Mouse (Mus musculus) liver, embryonic 11.5 days (tissue): ENCODE measurements around the gene Dhx40. TPM values are rescaled to one million over a fixed set of nuclear protein-coding genes. Genes with fewer than 3 reads are reported as not detected.
A peak's percentile ranks its signal among the peaks of the same experiment; 100 is the strongest.
"Not testable (repeated sequence)": the region's sequence is repeated elsewhere in the genome, so short reads cannot be mapped to it uniquely, and the experiment has no call there.

Experiments used
- ATAC-seq: fragments of 200-750 bp; cut with Nextera tagmentation; replicated peaks from 2 replicates; pipeline ENCODE4 v1.8.0; 2017; ENCODE audit warnings: moderate number of reproducible peaks, mild to moderate bottlenecking, moderate TSS enrichment, moderate library complexity; ENCODE audit not compliant: low FRiP score
- DNase-seq: peaks from one replicate; pipeline ENCODE4 v3.0.0-alpha.2; 2017; ENCODE audit warnings: low spot score
- H3K27ac ChIP-seq: fragments of 300-500 bp; sonication (generic); 2 replicates; pipeline ENCODE4 v1.5.1; 2014; ENCODE audit warnings: mild to moderate bottlenecking, low read depth, low read length, control low read depth
- H3K27me3 ChIP-seq: fragments of 300-500 bp; sonication (generic); replicated peaks from 2 replicates; pipeline ENCODE4 v1.6.1; 2014; ENCODE audit warnings: low read length, mixed read lengths; ENCODE audit not compliant: control insufficient read depth, insufficient read depth
- H3K36me3 ChIP-seq: fragments of 300-500 bp; sonication (generic); 2 replicates; pipeline ENCODE4 v1.6.1; 2014; ENCODE audit warnings: mild to moderate bottlenecking, low read length, moderate library complexity, mixed read lengths; ENCODE audit not compliant: control insufficient read depth, insufficient read depth
- H3K4me1 ChIP-seq: fragments of 300-500 bp; sonication (generic); replicated peaks from 2 replicates; pipeline ENCODE4 v1.6.1; 2014; ENCODE audit warnings: low read length, mixed read lengths; ENCODE audit not compliant: control insufficient read depth, insufficient read depth
- H3K4me2 ChIP-seq: fragments of 300-500 bp; sonication (generic); 2 replicates; pipeline ENCODE4 v1.6.1; 2014; ENCODE audit warnings: mild to moderate bottlenecking, control low read depth, moderate library complexity
- H3K4me3 ChIP-seq: fragments of 300-500 bp; sonication (generic); 2 replicates; pipeline ENCODE4 v1.5.1; 2014; ENCODE audit warnings: low read depth, low read length, control low read depth
- H3K9ac ChIP-seq: fragments of 300-500 bp; sonication (generic); 2 replicates; pipeline ENCODE4 v1.6.1; 2014; ENCODE audit warnings: low read depth, low read length, control low read depth
- H3K9me3 ChIP-seq: fragments of 300-500 bp; sonication (generic); 2 replicates; pipeline ENCODE4 v1.6.1; 2016; ENCODE audit warnings: low read length, inconsistent platforms, mixed read lengths; ENCODE audit not compliant: control insufficient read depth
- WGBS: fragments of 180-500 bp; shearing (Covaris S2); extraction: QIAGEN DNeasy Blood & Tissue Kit; methylation state at CpG from one replicate; pipeline ENCODE4 v1.1.7; 2014; 5-methylcytosine and 5-hydroxymethylcytosine counted together
- polyA plus RNA-seq: library from polyadenylated mRNA; unstranded; fragments of >200 nt; fragmentation: Nextera tagmentation; extraction: Ambion mirVana; gene quantifications from 2 replicates; pipeline ENCODE4 v1.2.1, GENCODE M21; 2014

The Dhx40 gene
- polyA plus RNA-seq, 1 experiment from 2014 or later = 15.4 TPM

DNA sequence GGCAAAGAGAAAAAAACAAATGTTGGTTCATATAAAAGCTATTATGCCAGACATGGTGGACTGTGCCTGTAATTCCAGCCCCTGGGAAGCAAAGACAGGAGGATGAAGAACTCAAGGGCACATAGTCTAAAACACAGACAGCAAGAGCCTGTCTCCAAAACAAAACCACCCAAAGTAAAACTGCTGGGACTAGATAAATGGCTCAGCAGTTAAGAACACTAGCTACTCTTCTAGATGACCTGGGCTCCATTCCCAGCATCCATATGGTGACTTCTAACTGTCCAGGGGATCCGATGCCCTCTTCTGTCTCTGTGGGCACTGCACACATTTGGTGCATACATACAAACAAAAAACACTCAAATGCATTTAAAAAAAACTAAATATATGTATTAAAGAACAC is 56.5 kb downstream of the Dhx40 start:
- no peak overlapping the region for H3K27ac ChIP-seq
- DNase-seq (no peak), ATAC-seq (no peak)
- no peak overlapping the region for H3K9ac ChIP-seq
- no peaks in the 10 kb centered on the region for H3K27me3 ChIP-seq
- H3K36me3 ChIP-seq = peaks cover 8% of the 10 kb centered on the region; the same call in 1 of the 2 replicates
- no peaks in the 10 kb centered on the region for H3K9me3 ChIP-seq
- peak overlapping the region; percentile 12; the same call in 1 of the 2 replicates for H3K4me2 ChIP-seq
- H3K4me1 ChIP-seq = peaks cover 57% of the 10 kb centered on the region
- no peak overlapping the region for H3K4me3 ChIP-seq
- WGBS = 83% methylated on average over 1 of the region's 1 CpGs

DNA sequence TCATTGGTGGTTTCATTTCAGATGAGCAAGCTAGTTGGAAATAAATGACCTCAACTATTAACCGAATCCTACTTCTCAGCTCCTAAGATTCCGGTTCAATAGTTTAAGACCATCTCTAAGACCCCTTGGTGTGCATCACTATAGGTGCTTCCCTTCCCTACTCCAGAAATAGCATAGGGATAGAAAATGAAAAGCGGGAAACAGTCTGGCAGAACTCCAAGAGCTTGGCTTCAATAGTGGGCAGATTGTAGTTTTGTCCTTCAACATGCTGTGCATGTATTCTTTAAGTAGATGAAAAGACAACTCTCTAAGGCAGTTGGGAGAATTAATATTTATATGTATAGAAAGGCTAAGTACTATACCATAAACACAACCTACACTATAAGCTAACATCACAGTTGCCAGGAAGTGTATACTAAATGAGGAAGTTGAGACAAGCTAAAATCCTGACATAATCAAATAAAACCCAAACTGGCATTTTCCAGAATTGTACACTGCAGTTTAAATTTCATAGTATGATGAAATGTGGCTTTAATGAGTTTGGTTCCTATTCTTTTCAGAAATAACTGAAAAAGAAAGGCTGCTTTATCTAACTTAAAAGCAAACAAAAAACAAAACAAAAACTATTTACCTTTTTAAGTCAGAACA is 57.6 kb downstream of the Dhx40 start:
- no peak for DNase-seq
- Histone ChIP-seq H3K27ac (no peak overlapping the region), H3K27me3 (no peaks in the 10 kb centered on the region), H3K4me3 (no peak overlapping the region), H3K36me3 (peaks cover 8% of the 10 kb centered on the region; the same call in 1 of the 2 replicates), H3K9ac (no peak overlapping the region), H3K9me3 (no peaks in the 10 kb centered on the region), H3K4me2 (no peak overlapping the region), H3K4me1 (peaks cover 58% of the 10 kb centered on the region)
- ATAC-seq = no peak
- 93% methylated on average over 3 of the region's 3 CpGs for WGBS

DNA sequence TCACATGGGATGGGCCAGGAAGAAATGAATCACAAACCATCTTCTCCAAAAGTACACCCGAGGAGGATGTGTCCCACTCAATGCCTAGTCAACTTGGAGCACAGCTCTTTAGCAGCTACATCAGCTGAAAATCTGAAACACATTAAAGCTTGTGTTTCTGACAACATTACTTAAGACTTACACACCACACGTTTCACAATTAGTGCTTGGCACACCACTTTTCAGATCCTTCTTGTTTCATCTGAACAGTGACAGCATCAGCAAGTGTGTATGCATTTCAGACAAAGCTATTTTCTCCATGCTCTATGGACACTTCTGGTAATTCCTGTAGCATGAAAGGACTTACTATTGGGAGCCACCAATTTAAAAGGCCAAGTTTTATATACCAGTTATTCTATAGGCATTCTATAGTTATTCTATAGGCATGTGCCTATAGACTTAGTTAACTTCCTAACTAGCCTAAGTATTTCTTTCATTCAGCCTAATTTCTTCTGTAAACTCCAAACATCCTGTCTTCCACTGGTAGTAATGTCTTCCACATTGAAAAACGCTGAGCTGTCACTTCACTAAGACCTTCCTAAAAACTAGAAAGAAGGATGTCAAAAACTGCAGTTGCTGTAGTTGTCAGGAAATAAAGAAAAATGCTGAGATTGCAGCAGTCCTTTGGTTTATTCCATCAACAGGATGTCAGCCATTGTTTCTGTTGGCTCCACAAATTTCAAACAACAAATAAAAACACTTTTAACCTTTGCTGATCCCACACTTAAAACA is 61.7 kb downstream of the Dhx40 start:
- no peaks in the 10 kb centered on the region for H3K36me3 ChIP-seq
- H3K27ac ChIP-seq = peak overlapping the region; percentile 36
- H3K27me3 ChIP-seq = no peaks in the 10 kb centered on the region
- H3K4me1 ChIP-seq = peaks cover 50% of the 10 kb centered on the region
- ATAC-seq (no peak), DNase-seq (no peak)
- H3K9ac ChIP-seq = no peak overlapping the region
- H3K4me3 ChIP-seq = no peak overlapping the region
- H3K4me2 ChIP-seq = peak overlapping the region; percentile 33; the same call in 1 of the 2 replicates
- H3K9me3 ChIP-seq = no peaks in the 10 kb centered on the region
- 64% methylated on average over 3 of the region's 3 CpGs for WGBS

DNA sequence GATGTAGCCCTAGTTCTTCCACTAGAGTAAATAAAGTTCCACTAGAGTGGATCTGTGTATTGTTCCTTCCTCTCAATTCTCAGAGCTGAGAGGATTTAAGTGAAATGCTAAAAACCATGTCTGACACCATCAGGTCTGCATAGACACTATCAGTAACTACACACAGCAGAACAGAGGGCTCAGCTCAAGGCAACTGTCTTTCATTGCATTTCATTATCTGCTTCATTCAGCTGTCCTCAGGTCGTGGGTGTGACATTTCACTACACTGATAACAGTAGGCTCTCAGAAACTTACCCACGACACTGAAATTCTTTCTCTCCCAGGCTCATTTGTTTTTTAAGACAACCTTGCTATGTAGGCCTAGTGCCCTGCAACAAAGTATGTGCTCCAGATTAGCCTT is 64.9 kb downstream of the Dhx40 start:
- H3K9ac ChIP-seq = no peak overlapping the region
- H3K27ac ChIP-seq = peak overlapping the region; percentile 80
- H3K27me3 ChIP-seq = no peaks in the 10 kb centered on the region
- H3K36me3 ChIP-seq = no peaks in the 10 kb centered on the region
- ATAC-seq (peak; percentile 98), DNase-seq (no peak)
- H3K4me1 ChIP-seq = peaks cover 58% of the 10 kb centered on the region
- H3K4me2 ChIP-seq = peak overlapping the region; percentile 42
- no peaks in the 10 kb centered on the region for H3K9me3 ChIP-seq
- no peak overlapping the region for H3K4me3 ChIP-seq
- 13% methylated on average over 2 of the region's 2 CpGs for WGBS

DNA sequence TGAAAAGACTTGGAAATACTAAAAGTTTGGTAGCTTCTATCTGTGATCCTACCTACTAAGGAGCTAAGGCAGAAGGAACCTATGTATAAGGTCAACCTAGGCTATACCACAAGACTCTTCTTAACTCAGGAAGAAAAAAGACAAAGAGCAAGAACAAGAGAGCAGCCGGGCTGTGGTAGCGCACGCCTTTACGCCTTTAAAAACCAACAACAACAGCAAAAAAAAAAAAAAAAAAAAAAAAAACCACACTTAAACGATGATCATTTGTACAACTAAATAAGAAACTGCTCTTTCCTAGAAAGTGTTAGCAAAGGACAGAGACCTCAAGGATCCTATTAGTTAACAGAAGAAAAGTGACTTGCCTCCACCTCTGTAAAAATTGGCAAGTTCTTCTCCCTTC is 66.0 kb downstream of the Dhx40 start:
- Histone ChIP-seq H3K27ac (peak overlapping the region; percentile 80), H3K4me2 (peak overlapping the region; percentile 42), H3K4me3 (no peak overlapping the region), H3K27me3 (no peaks in the 10 kb centered on the region), H3K9me3 (no peaks in the 10 kb centered on the region), H3K36me3 (no peaks in the 10 kb centered on the region), H3K9ac (no peak overlapping the region), H3K4me1 (peaks cover 54% of the 10 kb centered on the region)
- DNase-seq = no peak
- ATAC-seq = no peak
- 76% methylated on average over 5 of the region's 5 CpGs for WGBS

DNA sequence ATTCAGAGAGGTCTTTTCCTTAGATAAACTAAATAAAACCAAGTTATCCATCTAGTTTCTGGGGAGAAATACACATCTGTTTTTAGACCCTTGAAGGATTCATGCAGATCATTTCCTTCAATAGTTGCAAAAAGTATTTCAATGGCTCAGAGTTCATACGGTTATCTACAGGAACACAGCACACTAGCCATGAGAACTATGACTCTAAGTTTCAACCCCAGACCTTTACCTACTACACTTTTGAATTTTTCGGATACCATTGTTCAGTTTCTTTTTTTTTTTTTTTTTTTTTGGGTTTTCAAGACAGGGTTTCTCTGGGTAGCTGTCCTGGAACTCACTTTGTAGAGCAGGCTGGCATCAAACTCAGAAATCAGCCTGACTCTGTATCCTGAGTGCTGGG is 68.1 kb downstream of the Dhx40 start:
- Histone ChIP-seq H3K27ac (peak overlapping the region; percentile 46; the same call in 1 of the 2 replicates), H3K9me3 (no peaks in the 10 kb centered on the region), H3K4me2 (no peak overlapping the region), H3K9ac (no peak overlapping the region), H3K4me1 (peaks cover 44% of the 10 kb centered on the region), H3K4me3 (no peak overlapping the region), H3K36me3 (0 out of 2 replicates have a peak, but pooled peaks cover 4% of the 10 kb centered on the region), H3K27me3 (no peaks in the 10 kb centered on the region)
- 62% methylated on average over 2 of the region's 2 CpGs for WGBS
- DNase-seq = no peak
- no peak for ATAC-seq

DNA sequence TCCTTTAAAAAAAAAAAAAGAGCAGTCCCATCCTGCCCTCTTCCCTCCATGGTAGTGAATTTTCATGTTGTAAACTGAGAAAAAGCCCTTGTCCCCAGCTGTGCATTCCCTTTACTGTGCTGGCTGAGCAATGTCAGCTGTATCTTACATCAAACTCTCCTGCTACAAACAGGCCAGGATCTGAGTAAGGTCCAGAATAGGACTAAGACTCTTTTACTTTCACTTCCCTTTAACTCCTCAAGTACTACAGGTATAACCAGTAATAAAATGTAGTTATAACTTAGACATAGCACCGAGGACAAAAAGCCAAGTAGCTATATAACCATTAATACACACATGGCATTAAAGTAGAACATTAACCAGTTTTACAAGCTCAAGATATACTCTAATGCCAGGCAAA is 68.6 kb downstream of the Dhx40 start:
- Histone ChIP-seq H3K9ac (no peak overlapping the region), H3K9me3 (no peaks in the 10 kb centered on the region), H3K4me2 (no peak overlapping the region), H3K27me3 (no peaks in the 10 kb centered on the region), H3K36me3 (0 out of 2 replicates have a peak, but pooled peaks cover 4% of the 10 kb centered on the region), H3K27ac (peak overlapping the region; percentile 46), H3K4me3 (no peak overlapping the region), H3K4me1 (peaks cover 41% of the 10 kb centered on the region)
- DNase-seq = no peak
- ATAC-seq = no peak
- 84% methylated on average over 1 of the region's 1 CpGs for WGBS

DNA sequence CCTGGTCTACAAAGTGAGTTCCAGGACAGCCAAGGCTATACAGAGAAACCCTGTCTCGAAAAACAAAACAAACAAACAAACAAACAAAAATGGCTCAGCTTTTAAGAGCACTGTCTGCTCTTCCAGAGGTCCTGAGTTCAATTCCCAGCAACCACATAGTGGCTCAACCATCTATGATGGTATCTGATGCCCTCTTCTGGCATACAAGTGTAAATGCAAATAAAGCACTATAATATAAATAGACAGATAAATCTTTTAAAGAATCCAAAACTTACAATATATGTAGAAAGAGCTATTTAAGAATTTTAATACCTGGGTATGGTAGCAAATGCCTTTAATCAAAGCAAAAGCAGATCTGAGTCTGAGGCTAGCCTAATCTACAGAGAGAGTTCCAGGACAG is 69.2 kb downstream of the Dhx40 start:
- not testable (repeated sequence) for H3K9ac ChIP-seq, H3K27me3 ChIP-seq, DNase-seq, H3K9me3 ChIP-seq, H3K4me3 ChIP-seq, H3K36me3 ChIP-seq, H3K4me2 ChIP-seq, ATAC-seq
- 0 out of 2 replicates have a peak overlapping the region, but pooled peaks have one; percentile 5 for H3K27ac ChIP-seq
- WGBS = 88% methylated on average over 1 of the region's 1 CpGs
- H3K4me1 ChIP-seq = peaks cover 35% of the 10 kb centered on the region
